Mouse (Mus musculus) stomach, embryonic 14.5 days (tissue): Measurements from ENCODE around the gene Cenpu. TPM values are rescaled to one million over a fixed set of nuclear protein-coding genes. Genes with fewer than 3 reads are reported as not detected.
A peak's percentile ranks its signal among the peaks of the same experiment; 100 is the strongest.

Experiments used
- ATAC-seq: fragments of 200-750 bp; cut with Nextera tagmentation; 2 replicates; pipeline ENCODE4 v1.8.0; 2017; ENCODE audit warnings: low read depth, moderate TSS enrichment; ENCODE audit not compliant: insufficient number of reproducible peaks, insufficient read depth, low FRiP score
- H3K27ac ChIP-seq: fragments of 300-500 bp; sonication (generic); 2 replicates; pipeline ENCODE4 v1.5.1; 2014; ENCODE audit warnings: mild to moderate bottlenecking, low read length, moderate library complexity, mixed read lengths
- H3K27me3 ChIP-seq: fragments of 300-500 bp; sonication (generic); 2 replicates; pipeline ENCODE4 v1.6.1; 2014; ENCODE audit warnings: low read length, control low read depth, mixed read lengths; ENCODE audit not compliant: control insufficient read depth, insufficient read depth
- H3K36me3 ChIP-seq: fragments of 300-500 bp; sonication (generic); 2 replicates; pipeline ENCODE4 v1.6.1; 2014; ENCODE audit warnings: mild to moderate bottlenecking, control low read depth, low read length, moderate library complexity, mixed read lengths; ENCODE audit not compliant: control insufficient read depth, insufficient read depth
- H3K4me1 ChIP-seq: fragments of 300-500 bp; sonication (generic); 2 replicates; pipeline ENCODE4 v1.6.1; 2014; ENCODE audit warnings: low read length, control low read depth, mixed read lengths; ENCODE audit not compliant: control insufficient read depth, insufficient read depth
- H3K4me2 ChIP-seq: fragments of 300-500 bp; sonication (generic); replicated peaks from 2 replicates; pipeline ENCODE4 v1.6.1; 2014; ENCODE audit warnings: low read depth, low read length, control low read depth
- H3K4me3 ChIP-seq: fragments of 300-500 bp; sonication (generic); 2 replicates; pipeline ENCODE4 v1.5.1; 2014; ENCODE audit warnings: low read depth, low read length, control low read depth
- H3K9ac ChIP-seq: fragments of 300-500 bp; sonication (generic); replicated peaks from 2 replicates; pipeline ENCODE4 v1.6.1; 2014; ENCODE audit warnings: low read depth, mild to moderate bottlenecking, control low read depth, low read length, moderate library complexity, mixed read lengths
- H3K9me3 ChIP-seq: fragments of 300-500 bp; sonication (generic); 2 replicates; pipeline ENCODE4 v1.6.1; 2016; ENCODE audit warnings: low read depth, low read length, control low read depth; ENCODE audit not compliant: control insufficient read depth
- WGBS: fragments of 180-500 bp; shearing (Covaris S2); extraction: QIAGEN DNeasy Blood & Tissue Kit; methylation state at CpG from one replicate; pipeline ENCODE4 v1.1.7; 2014; 5-methylcytosine and 5-hydroxymethylcytosine counted together
- polyA plus RNA-seq: library from polyadenylated mRNA; unstranded; fragments of >200 nt; fragmentation: Nextera tagmentation; extraction: Ambion mirVana; gene quantifications from 2 replicates; pipeline ENCODE4 v1.2.1, GENCODE M21; 2014

Gene Cenpu
- 14.4 and 15.3 TPM in 2 replicates for polyA plus RNA-seq

- peak within 1 kb of the TSS; percentile 58 for H3K4me2 ChIP-seq
- peak within 1 kb of the TSS; percentile 36; the same call in 1 of the 2 replicates for H3K9ac ChIP-seq
- no peaks in the 10 kb centered on the region for H3K36me3 ChIP-seq
- ATAC-seq = peak; percentile 98
- H3K4me3 ChIP-seq = peak within 1 kb of the TSS; percentile 49
- H3K27ac ChIP-seq = no peak within 1 kb of the TSS
- WGBS = under 1% methylated on average over 50 of the region's 50 CpGs
- H3K4me1 ChIP-seq = peaks cover 9% of the 10 kb centered on the region; the same call in 1 of the 2 replicates
- H3K27me3 ChIP-seq = no peaks in the 10 kb centered on the region
- H3K9me3 ChIP-seq = no peaks in the 10 kb centered on the region
These were observed at the start of gene Cenpu for GRCm38 (mm10) chr8:46551615-46552440. Gene Cenpu, plus strand, starts transcription at chr8:46552028.

GRCm38 (mm10) chr8:46502333-46503071, 49.3 kb upstream of the Cenpu start:
- H3K27ac ChIP-seq = no peak overlapping the region
- H3K9ac ChIP-seq = no peak overlapping the region
- no peaks in the 10 kb centered on the region for H3K27me3 ChIP-seq
- no peaks in the 10 kb centered on the region for H3K36me3 ChIP-seq
- no peak for ATAC-seq
- WGBS = 23% methylated on average over 19 of the region's 19 CpGs
- H3K4me2 ChIP-seq = peak overlapping the region; percentile 44
- peaks cover 30% of the 10 kb centered on the region; the same call in 1 of the 2 replicates for H3K4me1 ChIP-seq
- H3K9me3 ChIP-seq = no peaks in the 10 kb centered on the region
- peak overlapping the region; percentile 21; the same call in 1 of the 2 replicates for H3K4me3 ChIP-seq

- peak overlapping the region; percentile 21; the same call in 1 of the 2 replicates for H3K4me3 ChIP-seq
- ATAC-seq = no peak
- H3K9me3 ChIP-seq = no peaks in the 10 kb centered on the region
- no peak overlapping the region for H3K27ac ChIP-seq
- H3K4me1 ChIP-seq = peaks cover 30% of the 10 kb centered on the region; the same call in 1 of the 2 replicates
- H3K9ac ChIP-seq = no peak overlapping the region
- peak overlapping the region; percentile 44 for H3K4me2 ChIP-seq
- H3K27me3 ChIP-seq = no peaks in the 10 kb centered on the region
- WGBS = 79% methylated on average over 12 of the region's 12 CpGs
- H3K36me3 ChIP-seq = no peaks in the 10 kb centered on the region
These were observed 48.6 kb upstream of the Cenpu start for GRCm38 (mm10) chr8:46503072-46503695.

- 75% methylated on average over 3 of the region's 3 CpGs for WGBS
- Histone ChIP-seq H3K9me3 (no peaks in the 10 kb centered on the region), H3K4me3 (no peak overlapping the region), H3K27me3 (no peaks in the 10 kb centered on the region), H3K36me3 (no peaks in the 10 kb centered on the region), H3K9ac (no peak overlapping the region), H3K4me1 (peaks cover 29% of the 10 kb centered on the region; the same call in 1 of the 2 replicates), H3K4me2 (no peak overlapping the region), H3K27ac (no peak overlapping the region)
- ATAC-seq = no peak
These were observed 47.6 kb upstream of the Cenpu start for GRCm38 (mm10) chr8:46504196-46504595.

GRCm38 (mm10) chr8:46508488-46509395, 43.1 kb upstream of the Cenpu start:
- Histone ChIP-seq H3K4me1 (0 out of 2 replicates have a peak, but pooled peaks cover 15% of the 10 kb centered on the region), H3K27me3 (no peaks in the 10 kb centered on the region), H3K36me3 (no peaks in the 10 kb centered on the region), H3K9me3 (no peaks in the 10 kb centered on the region), H3K9ac (no peak overlapping the region), H3K27ac (no peak overlapping the region), H3K4me2 (no peak overlapping the region), H3K4me3 (no peak overlapping the region)
- 83% methylated on average over 14 of the region's 14 CpGs for WGBS
- ATAC-seq = no peak

GRCm38 (mm10) chr8:46509474-46509873, 42.4 kb upstream of the Cenpu start:
- H3K4me1 ChIP-seq = 0 out of 2 replicates have a peak, but pooled peaks cover 14% of the 10 kb centered on the region
- no peaks in the 10 kb centered on the region for H3K36me3 ChIP-seq
- no peak overlapping the region for H3K27ac ChIP-seq
- no peak for ATAC-seq
- 89% methylated on average over 3 of the region's 3 CpGs for WGBS
- no peak overlapping the region for H3K9ac ChIP-seq
- H3K27me3 ChIP-seq = no peaks in the 10 kb centered on the region
- H3K4me2 ChIP-seq = no peak overlapping the region
- no peaks in the 10 kb centered on the region for H3K9me3 ChIP-seq
- H3K4me3 ChIP-seq = no peak overlapping the region

GRCm38 (mm10) chr8:46511336-46511735, 40.5 kb upstream of the Cenpu start:
- Histone ChIP-seq H3K27me3 (no peaks in the 10 kb centered on the region), H3K4me2 (no peak overlapping the region), H3K4me1 (0 out of 2 replicates have a peak, but pooled peaks cover 4% of the 10 kb centered on the region), H3K9me3 (no peaks in the 10 kb centered on the region), H3K27ac (no peak overlapping the region), H3K4me3 (no peak overlapping the region), H3K36me3 (no peaks in the 10 kb centered on the region), H3K9ac (no peak overlapping the region)
- WGBS = 81% methylated on average over 9 of the region's 9 CpGs
- ATAC-seq = no peak
